In genomic region chr5:120495064-120495702, GRCm38 (mm10) we compare ENCODE assay signal across 15 mouse cellular contexts. TPM values are rescaled to one million over a fixed set of nuclear protein-coding genes. Genes with fewer than 3 reads are reported as not detected.
DNase-seq lines count a peak whose midpoint lies in the region; ATAC-seq and TF ChIP-seq lines count a peak whose summit lies in the region.
"Had no signal": no experiment of that assay in that cellular context is flagged by ENCODE, and none has a peak within 500 bp of the region (broad histone marks: within the 10 kb centered on the region; RNA-seq: fewer than 3 reads in every experiment).

No protein-coding gene starts in this region.

- no peaks in the 10 kb centered on the region for H3K36me3 ChIP-seq in heart, adult 2 months (ENCODE audit: control insufficient read depth, insufficient read depth, low read length)
- H3K36me3 ChIP-seq in midbrain, embryonic 10.5 days = peaks cover 66% of the 10 kb centered on the region
- 0 out of 2 replicates have a peak, but pooled peaks cover 3% of the 10 kb centered on the region for H3K36me3 ChIP-seq in midbrain, embryonic 15.5 days (replicated peaks)
- H3K36me3 ChIP-seq in limb, embryonic 12.5 days = peaks cover 74% of the 10 kb centered on the region

- H3K4me3 ChIP-seq in heart, adult 2 months = no peak overlapping the region
- no peak overlapping the region for H3K4me3 ChIP-seq in midbrain, embryonic 10.5 days
- no peak overlapping the region for H3K4me3 ChIP-seq in midbrain, embryonic 15.5 days
- H3K4me3 ChIP-seq in limb, embryonic 12.5 days (replicated peaks) = no peak overlapping the region
- H3K4me3 ChIP-seq: limb, embryonic 15.5 days had no signal

- H3K27ac ChIP-seq in heart, adult 2 months = peak overlapping the region; percentile 60
- H3K27ac ChIP-seq in midbrain, embryonic 10.5 days (replicated peaks) = 0 out of 2 replicates have a peak overlapping the region, but pooled peaks have one; percentile 7
- H3K27ac ChIP-seq in midbrain, embryonic 15.5 days = no peak overlapping the region
- H3K27ac ChIP-seq in limb, embryonic 12.5 days = no peak overlapping the region
- H3K27ac ChIP-seq: limb, embryonic 15.5 days; macrophage had no signal

- no peaks in the 10 kb centered on the region for H3K27me3 ChIP-seq in heart, adult 2 months (ENCODE audit: control insufficient read depth, insufficient read depth, low read length)
- H3K27me3 ChIP-seq in midbrain, embryonic 10.5 days (ENCODE audit: low read depth, poor library complexity, severe bottlenecking) = no peaks in the 10 kb centered on the region
- H3K27me3 ChIP-seq in midbrain, embryonic 15.5 days (replicated peaks) = no peaks in the 10 kb centered on the region
- H3K27me3 ChIP-seq in limb, embryonic 12.5 days = no peaks in the 10 kb centered on the region
- H3K27me3 ChIP-seq: limb, embryonic 15.5 days had no signal

- H3K4me1 ChIP-seq in heart, adult 2 months (ENCODE audit: control insufficient read depth, insufficient read depth, low read length) = peaks cover 4% of the 10 kb centered on the region; the same call in 1 of the 2 replicates
- H3K4me1 ChIP-seq in midbrain, embryonic 10.5 days = peaks cover 3% of the 10 kb centered on the region
- peaks cover 5% of the 10 kb centered on the region; the same call in 1 of the 2 replicates for H3K4me1 ChIP-seq in midbrain, embryonic 15.5 days
- H3K4me1 ChIP-seq in limb, embryonic 12.5 days (replicated peaks) = no peaks in the 10 kb centered on the region
- H3K4me1 ChIP-seq: limb, embryonic 15.5 days had no signal

- H3K79me2 ChIP-seq in heart, adult 2 months (replicated peaks; ENCODE audit: control insufficient read depth, insufficient read depth, low read length) = no peaks in the 10 kb centered on the region; the same call in 1 of the 2 replicates

- ATAC-seq in midbrain, embryonic 15.5 days (replicated peaks) = no peak
- ATAC-seq in limb, embryonic 12.5 days (ENCODE audit: insufficient number of reproducible peaks, insufficient read depth, low FRiP score, low TSS enrichment, low read depth) = no peak
- ATAC-seq: forebrain, embryonic 14.5 days had no signal

- H3K9ac ChIP-seq in heart, adult 2 months (ENCODE audit: low read depth, low read length) = no peak overlapping the region
- H3K9ac ChIP-seq in midbrain, embryonic 15.5 days = no peak overlapping the region
- 0 out of 2 replicates have a peak overlapping the region, but pooled peaks have one; percentile 23 for H3K9ac ChIP-seq in limb, embryonic 12.5 days (replicated peaks)
- H3K9ac ChIP-seq: limb, embryonic 15.5 days had no signal

- TF ChIP-seq POLR2A in heart, adult 2 months (IDR thresholded peaks at IDR 0.05; ENCODE audit: insufficient read depth, low read depth, low read length) = no peak

- no peak for TF ChIP-seq EP300 in heart, adult 2 months (IDR thresholded peaks at IDR 0.05; ENCODE audit: insufficient read depth, low read depth, low read length)

- intact Hi-C loops in heart, adult 2 months (cut with DNase I) = no loop called here

- no peak overlapping the region for H3K4me2 ChIP-seq in midbrain, embryonic 15.5 days
- H3K4me2 ChIP-seq in limb, embryonic 12.5 days = no peak overlapping the region
- H3K4me2 ChIP-seq: limb, embryonic 15.5 days had no signal

- DNase-seq in heart, adult 2 months = peak in 1 of 2 experiments; percentile 53
- DNase-seq in heart, postnatal 4 days = no peak
- DNase-seq in midbrain, embryonic 10.5 days (ENCODE audit: low spot score) = no peak
- DNase-seq in adrenal gland, postnatal 36 days = peak; percentile 47 to 58
- DNase-seq in thymus, postnatal 14 days = no peak
- DNase-seq in urinary bladder, postnatal 4 days (ENCODE audit: low spot score in 2 of 2) = no peak
- DNase-seq: layer of hippocampus, adult 9-11 months; thymus, postnatal 25 days had no signal

- H3K9me3 ChIP-seq in midbrain, embryonic 10.5 days (replicated peaks) = no peaks in the 10 kb centered on the region
- no peaks in the 10 kb centered on the region for H3K9me3 ChIP-seq in midbrain, embryonic 15.5 days
- H3K9me3 ChIP-seq in limb, embryonic 12.5 days = no peaks in the 10 kb centered on the region
- H3K9me3 ChIP-seq: limb, embryonic 15.5 days had no signal

- no peak for TF ChIP-seq CTCF in heart, adult 2 months (IDR thresholded peaks at IDR 0.05)

- 70% methylated on average over 10 of the region's 10 CpGs for WGBS in heart, adult 2 months
- WGBS in midbrain, embryonic 10.5 days = 84% methylated on average over 10 of the region's 10 CpGs
- 80% methylated on average over 10 of the region's 10 CpGs for WGBS in midbrain, embryonic 15.5 days
- 72% methylated on average over 10 of the region's 10 CpGs for whole genome bisulfite sequencing in limb, embryonic 12.5 days

RNA-seq across cellular contexts. Expression of gene Plbd2, which starts 8.2 kb away (rescaled TPM):
- total RNA-seq in heart, adult 2 months (2021) = 10 to 100 TPM; 39.5 to 47.1 TPM
- polyA plus RNA-seq in heart, adult 2 months (2012; rRNA removed) = 27.7 and 32.1 TPM in 2 replicates
- 10 to 100 TPM; 38.0 to 38.3 TPM for total RNA-seq in heart, postnatal 4 days (2021)
- polyA plus RNA-seq in midbrain, embryonic 10.5 days (2016; fragmentation: Nextera tagmentation; extraction: Ambion mirVana) = 35.6 and 37.0 TPM in 2 replicates
- 36.8 and 37.2 TPM in 2 replicates for polyA plus RNA-seq in midbrain, embryonic 15.5 days (2015; fragmentation: Nextera tagmentation; extraction: Ambion mirVana)
- total RNA-seq in adrenal gland, postnatal 36 days (2021) = 10 to 100 TPM; 86.9 to 87.9 TPM
- 46.0 and 46.3 TPM in 2 replicates for polyA plus RNA-seq in limb, embryonic 12.5 days (2016; fragmentation: Nextera tagmentation; extraction: Ambion mirVana)

RNA-seq across cellular contexts. Expression of gene Slc8b1, which starts 15.8 kb away (rescaled TPM):
- 10 to 100 TPM; 10.0 to 12.2 TPM for total RNA-seq in heart, adult 2 months (2021)
- 13.2 and 16.5 TPM in 2 replicates for polyA plus RNA-seq in heart, adult 2 months (2012; rRNA removed)
- 1 to 10 TPM; 8.7 to 9.3 TPM for total RNA-seq in heart, postnatal 4 days (2021)
- 3.9 and 4.6 TPM in 2 replicates for polyA plus RNA-seq in midbrain, embryonic 10.5 days (2016; fragmentation: Nextera tagmentation; extraction: Ambion mirVana)
- 1.6 and 2.5 TPM in 2 replicates for polyA plus RNA-seq in midbrain, embryonic 15.5 days (2015; fragmentation: Nextera tagmentation; extraction: Ambion mirVana)
- total RNA-seq in adrenal gland, postnatal 36 days (2021) = 10 to 100 TPM; 29.0 to 45.6 TPM
- 6.1 and 6.2 TPM in 2 replicates for polyA plus RNA-seq in limb, embryonic 12.5 days (2016; fragmentation: Nextera tagmentation; extraction: Ambion mirVana)

RNA-seq across cellular contexts. Expression of gene Sds, which starts 18.9 kb away (rescaled TPM):
- 1 to 10 TPM; 1.2 to 3.0 TPM for total RNA-seq in heart, adult 2 months (2021)
- 5.6 and 10.9 TPM in 2 replicates for polyA plus RNA-seq in heart, adult 2 months (2012; rRNA removed)
- not detected for total RNA-seq in heart, postnatal 4 days (2021)
- not detected in 2 replicates for polyA plus RNA-seq in midbrain, embryonic 10.5 days (2016; fragmentation: Nextera tagmentation; extraction: Ambion mirVana)
- 0.36 TPM in 1 of 2 replicates, not detected in the other for polyA plus RNA-seq in midbrain, embryonic 15.5 days (2015; fragmentation: Nextera tagmentation; extraction: Ambion mirVana)
- total RNA-seq in adrenal gland, postnatal 36 days (2021) = 1 to 10 TPM in 1 of 2 experiments, not detected in 1; 1.3 TPM
- not detected in 2 replicates for polyA plus RNA-seq in limb, embryonic 12.5 days (2016; fragmentation: Nextera tagmentation; extraction: Ambion mirVana)
- polyA plus RNA-seq: brain, embryonic 14.5 days; forebrain, embryonic 14.5 days; heart, postnatal 0 days; macrophage had no signal

RNA-seq across cellular contexts. Expression of gene Sdsl, which starts 22.6 kb away (rescaled TPM):
- total RNA-seq in heart, adult 2 months (2021) = 1 to 10 TPM; 8.8 to 9.8 TPM
- 12.6 and 13.5 TPM in 2 replicates for polyA plus RNA-seq in heart, adult 2 months (2012; rRNA removed)
- 10 to 100 TPM; 12.2 to 12.4 TPM for total RNA-seq in heart, postnatal 4 days (2021)
- 5.5 and 6.2 TPM in 2 replicates for polyA plus RNA-seq in midbrain, embryonic 10.5 days (2016; fragmentation: Nextera tagmentation; extraction: Ambion mirVana)
- polyA plus RNA-seq in midbrain, embryonic 15.5 days (2015; fragmentation: Nextera tagmentation; extraction: Ambion mirVana) = 5.6 and 6.0 TPM in 2 replicates
- 10 to 100 TPM; 82.6 to 82.9 TPM for total RNA-seq in adrenal gland, postnatal 36 days (2021)
- polyA plus RNA-seq in limb, embryonic 12.5 days (2016; fragmentation: Nextera tagmentation; extraction: Ambion mirVana) = 3.6 and 4.2 TPM in 2 replicates
- polyA plus RNA-seq: macrophage had no signal

Comparison
In these comparisons a context has a peak if more than half of its experiments do, and no peak if none do; other contexts are left out.
1. H3K27ac ChIP-seq: peak in heart, adult 2 months (single experiment) and midbrain, embryonic 10.5 days (single experiment); none in midbrain, embryonic 15.5 days (single experiment) and limb, embryonic 12.5 days (single experiment).
2. DNase-seq: peak in adrenal gland, postnatal 36 days (2 of 2); none in heart, postnatal 4 days (single experiment), midbrain, embryonic 10.5 days (single experiment), thymus, postnatal 14 days (single experiment) and urinary bladder, postnatal 4 days (0 of 2).